Mouse (Mus musculus) CH12.LX (cell line): ENCODE measurements at regions not wholly inside any gene's neighbourhood (a gene's known extent, or its start where the extent isn't known, plus 50 kb on each side); places are given as distances from the start of the nearest gene placed in this dataset.

Experiments used
- CTCF ChIP-seq, 2 experiments: IDR thresholded peaks in 1 of 2; conservative IDR thresholded peaks in 1 of 2; 2 replicates each; pipeline ENCODE4 v1.5.1; 2011 to 2012; ENCODE audit warnings: low read depth in 2 of 2, low read length in 2 of 2, improper control_type of control experiment in 1 of 2, inconsistent platforms in 1 of 2, mild to moderate bottlenecking in 1 of 2, moderate library complexity in 1 of 2
- EP300 ChIP-seq: IDR thresholded peaks from 2 replicates; pipeline ENCODE4 v1.6.1; 2011; ENCODE audit warnings: low read length, improper control_type of control experiment
- MAFK ChIP-seq: IDR thresholded peaks from 2 replicates; pipeline ENCODE4 v1.6.1; 2011; ENCODE audit warnings: low read length, improper control_type of control experiment; ENCODE audit not compliant: insufficient replicate concordance
- MAZ ChIP-seq: IDR thresholded peaks from 2 replicates; pipeline ENCODE4 v1.6.1; 2012; ENCODE audit warnings: low read depth, mild to moderate bottlenecking, inconsistent platforms, low read length, improper control_type of control experiment, moderate library complexity
- MEF2A ChIP-seq: IDR thresholded peaks from 2 replicates; pipeline ENCODE4 v1.6.1; 2014; ENCODE audit warnings: low read depth, mild to moderate bottlenecking, inconsistent platforms, low read length, improper control_type of control experiment, borderline replicate concordance
- NELFE ChIP-seq: IDR thresholded peaks from 2 replicates; pipeline ENCODE4 v1.6.1; 2011; ENCODE audit warnings: low read depth, low read length, improper control_type of control experiment
- NRF1 ChIP-seq: IDR thresholded peaks from 2 replicates; pipeline ENCODE4 v1.6.1; 2014; ENCODE audit warnings: low read depth, mild to moderate bottlenecking, inconsistent platforms, low read length, improper control_type of control experiment, moderate library complexity
- POLR2A ChIP-seq: IDR thresholded peaks from 2 replicates; pipeline ENCODE4 v1.6.1; 2011; ENCODE audit warnings: low read depth, mild to moderate bottlenecking, improper control_type of control experiment, low read length
- RAD21 ChIP-seq: IDR thresholded peaks from 2 replicates; pipeline ENCODE4 v1.6.1; 2011; ENCODE audit warnings: low read depth, mild to moderate bottlenecking, low read length, improper control_type of control experiment, moderate library complexity
- SIN3A ChIP-seq: IDR thresholded peaks from 2 replicates; pipeline ENCODE4 v1.6.1; 2012; ENCODE audit warnings: low read length, improper control_type of control experiment, inconsistent platforms
- SMC3 ChIP-seq: IDR thresholded peaks from 2 replicates; pipeline ENCODE4 v1.6.1; 2011; ENCODE audit warnings: low read depth, low read length, improper control_type of control experiment
- UBTF ChIP-seq: IDR thresholded peaks from 2 replicates; pipeline ENCODE4 v1.6.1; 2012; ENCODE audit warnings: low read depth, mild to moderate bottlenecking, inconsistent platforms, low read length, improper control_type of control experiment, moderate library complexity
- ZC3H11A ChIP-seq: IDR thresholded peaks from 2 replicates; pipeline ENCODE4 v1.6.1; 2012; ENCODE audit warnings: low read depth, mild to moderate bottlenecking, inconsistent platforms, low read length, improper control_type of control experiment
- ZMIZ1 ChIP-seq: IDR thresholded peaks from 2 replicates; pipeline ENCODE4 v1.6.1; 2012; ENCODE audit warnings: low read depth, mild to moderate bottlenecking, inconsistent platforms, low read length, improper control_type of control experiment

GRCm38 (mm10) chr5:116745776-116746175 is 154.2 kb upstream of the Srrm4 start:
- no peak for TF ChIP-seq SIN3A
- TF ChIP-seq POLR2A, result no peak
- TF ChIP-seq MEF2A, result no peak
- no peak for TF ChIP-seq NRF1
- TF ChIP-seq MAZ, result no peak
- TF ChIP-seq CTCF (conservative IDR thresholded peaks at IDR 0.05 in 1 of 2, IDR thresholded peaks at IDR 0.05 in 1 of 2; ENCODE audit: low read depth in 2 of 2, low read length in 2 of 2), result no peak
- no peak for TF ChIP-seq EP300
- TF ChIP-seq ZMIZ1, result no peak
- no peak for TF ChIP-seq RAD21
- TF ChIP-seq NELFE, result no peak
- no peak for TF ChIP-seq SMC3
- TF ChIP-seq ZC3H11A, result no peak
- no peak for TF ChIP-seq UBTF
- no peak for TF ChIP-seq MAFK
